Mouse (Mus musculus): Measurements from ENCODE around the gene Krba1. TPM values are rescaled to one million over a fixed set of nuclear protein-coding genes. Genes with fewer than 3 reads are reported as not detected.
A peak's percentile ranks its signal among the peaks of the same experiment; 100 is the strongest.

Krba1 gene
- 17.6 and 18.6 TPM in 2 replicates for polyA plus RNA-seq (2015; fragmentation: Nextera tagmentation; extraction: Ambion mirVana)

DNA sequence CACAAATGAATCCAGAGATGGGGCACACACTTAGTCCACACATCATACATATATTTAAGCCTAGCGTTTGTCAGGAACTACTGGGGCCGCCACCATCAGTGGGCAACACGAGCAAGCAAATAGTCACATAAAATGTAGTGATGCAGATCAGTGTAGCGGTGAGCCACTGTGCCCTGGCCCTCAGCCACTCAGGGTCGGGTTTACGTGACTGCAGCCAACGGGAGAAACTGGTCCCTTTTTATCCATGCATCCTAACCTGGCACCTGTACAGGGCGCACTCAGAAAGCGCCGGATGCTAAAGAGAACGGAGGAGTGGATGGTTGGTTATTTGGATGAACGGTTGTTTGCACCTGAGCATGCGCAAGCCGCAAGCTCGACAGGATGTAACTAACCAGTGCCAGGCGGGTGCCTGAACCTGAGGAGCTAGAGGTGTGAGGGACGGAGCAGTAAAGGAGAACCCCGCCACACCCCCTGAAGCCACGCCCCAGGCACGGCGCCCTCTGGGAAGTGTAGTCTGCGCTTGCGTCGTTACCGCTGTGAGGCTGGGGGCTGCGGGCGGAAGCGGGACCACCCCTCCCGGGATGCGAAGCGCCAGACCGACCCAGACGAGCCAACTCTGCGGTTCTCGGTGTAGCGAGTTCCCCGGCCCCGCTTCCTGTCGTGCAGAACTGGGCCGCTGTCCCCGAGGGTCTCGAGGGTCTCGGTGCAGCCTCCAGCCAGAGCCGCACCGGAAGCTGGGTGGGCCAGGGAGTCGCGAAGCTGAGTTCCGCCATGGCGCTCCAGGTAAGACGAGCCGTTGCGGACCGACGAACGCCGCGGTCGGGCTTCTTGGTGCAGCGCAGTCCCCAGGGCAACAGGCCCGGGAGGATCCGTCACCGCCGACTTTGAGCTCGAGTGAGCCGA lies at the start of gene Krba1:
Gene Krba1 (plus strand): TSS at position 482 of the 903 bp plus-strand sequence.
- under 1% methylated on average over 65 of the region's 65 CpGs for WGBS
- H3K9me3 ChIP-seq (replicated peaks; ENCODE audit: control insufficient read depth, low read length), result no peaks in the 10 kb centered on the region
- peak within 1 kb of the TSS; percentile 91 for H3K9ac ChIP-seq (ENCODE audit: low read length)
- peak within 1 kb of the TSS; percentile 87 for H3K27ac ChIP-seq (ENCODE audit: low read length)
- H3K36me3 ChIP-seq (ENCODE audit: control insufficient read depth, insufficient read depth), result no peaks in the 10 kb centered on the region
- H3K4me1 ChIP-seq (ENCODE audit: control insufficient read depth, insufficient read depth, low read length), result peaks cover 33% of the 10 kb centered on the region
- H3K27me3 ChIP-seq (ENCODE audit: control insufficient read depth, insufficient read depth, low read length), result no peaks in the 10 kb centered on the region
- peak; percentile 93 for ATAC-seq (replicated peaks; ENCODE audit: extremely low read depth, insufficient read depth, low FRiP score)
- H3K4me2 ChIP-seq (ENCODE audit: low read depth, low read length), result peak within 1 kb of the TSS; percentile 85
- peak within 1 kb of the TSS; percentile 87 for H3K4me3 ChIP-seq (ENCODE audit: low read length)

DNA sequence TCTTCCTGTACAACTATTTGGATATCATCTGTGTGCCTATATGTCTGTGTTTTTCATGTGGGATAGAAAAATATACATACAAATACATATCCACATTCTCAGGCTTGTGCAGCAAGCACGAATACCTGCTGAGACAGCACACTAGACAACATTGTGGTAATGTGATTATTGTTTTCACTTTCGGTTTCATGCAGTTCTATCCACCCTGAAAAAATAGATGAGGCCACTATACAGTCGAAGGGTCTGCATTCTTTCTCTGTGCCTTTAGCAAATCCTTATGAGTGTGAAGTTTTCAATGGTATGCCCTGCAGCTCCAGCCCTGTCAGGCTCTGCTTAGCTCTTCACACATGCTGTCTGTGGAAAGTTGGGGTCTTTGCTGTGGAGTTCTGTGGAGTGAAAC lies 36.5 kb upstream of the Krba1 start:
- no peak overlapping the region for H3K4me3 ChIP-seq (ENCODE audit: low read length)
- H3K9me3 ChIP-seq (replicated peaks; ENCODE audit: control insufficient read depth, low read length), result no peaks in the 10 kb centered on the region
- no peak overlapping the region for H3K9ac ChIP-seq (ENCODE audit: low read length)
- H3K27me3 ChIP-seq (ENCODE audit: control insufficient read depth, insufficient read depth, low read length), result no peaks in the 10 kb centered on the region
- no peaks in the 10 kb centered on the region for H3K4me1 ChIP-seq (ENCODE audit: control insufficient read depth, insufficient read depth, low read length)
- H3K27ac ChIP-seq (ENCODE audit: low read length), result no peak overlapping the region
- 58% methylated on average over 3 of the region's 3 CpGs for WGBS
- no peak for ATAC-seq (replicated peaks; ENCODE audit: extremely low read depth, insufficient read depth, low FRiP score)
- H3K4me2 ChIP-seq (ENCODE audit: low read depth, low read length), result no peak overlapping the region
- no peaks in the 10 kb centered on the region for H3K36me3 ChIP-seq (ENCODE audit: control insufficient read depth, insufficient read depth)

DNA sequence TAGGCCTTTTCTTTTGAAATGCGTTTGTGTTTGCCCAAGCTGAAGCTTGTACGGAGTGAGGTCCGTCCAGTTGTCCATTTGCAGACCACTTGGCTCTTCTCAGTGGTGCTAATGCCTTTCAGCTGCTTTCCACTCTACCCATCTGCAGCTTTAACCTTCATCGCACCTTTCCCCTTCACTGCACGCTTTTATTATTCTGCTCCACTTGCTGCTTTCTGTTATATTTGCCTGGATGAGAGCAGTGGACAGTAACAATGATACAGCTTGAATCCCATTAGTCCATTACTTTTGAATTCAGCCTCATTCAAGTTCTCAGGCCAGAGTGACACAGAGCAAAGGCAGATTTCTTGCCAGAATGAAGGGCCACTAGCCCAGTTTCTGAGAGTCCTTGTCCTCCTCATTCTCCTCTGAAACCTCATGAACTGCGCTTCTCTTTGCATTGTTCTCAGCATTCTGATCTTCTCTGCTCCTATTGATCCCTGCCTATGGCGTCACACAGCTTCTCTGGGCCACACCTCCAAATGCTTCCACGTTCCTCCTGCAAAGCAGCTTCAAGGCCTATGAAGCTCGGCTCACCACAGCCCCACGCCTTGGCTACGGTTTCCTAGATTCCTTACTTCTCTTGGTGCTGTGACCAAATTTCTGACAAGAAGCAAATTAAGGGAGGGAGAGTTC lies 28.9 kb upstream of the Krba1 start:
- no peak for ATAC-seq (replicated peaks; ENCODE audit: extremely low read depth, insufficient read depth, low FRiP score)
- 67% methylated on average over 11 of the region's 11 CpGs for WGBS
- Histone ChIP-seq H3K27me3 (ENCODE audit: control insufficient read depth, insufficient read depth, low read length) (no peaks in the 10 kb centered on the region), H3K36me3 (ENCODE audit: control insufficient read depth, insufficient read depth) (no peaks in the 10 kb centered on the region), H3K9ac (ENCODE audit: low read length) (no peak overlapping the region), H3K4me1 (ENCODE audit: control insufficient read depth, insufficient read depth, low read length) (no peaks in the 10 kb centered on the region), H3K4me2 (ENCODE audit: low read depth, low read length) (no peak overlapping the region), H3K9me3 (replicated peaks; ENCODE audit: control insufficient read depth, low read length) (no peaks in the 10 kb centered on the region), H3K27ac (ENCODE audit: low read length) (no peak overlapping the region), H3K4me3 (ENCODE audit: low read length) (no peak overlapping the region)

DNA sequence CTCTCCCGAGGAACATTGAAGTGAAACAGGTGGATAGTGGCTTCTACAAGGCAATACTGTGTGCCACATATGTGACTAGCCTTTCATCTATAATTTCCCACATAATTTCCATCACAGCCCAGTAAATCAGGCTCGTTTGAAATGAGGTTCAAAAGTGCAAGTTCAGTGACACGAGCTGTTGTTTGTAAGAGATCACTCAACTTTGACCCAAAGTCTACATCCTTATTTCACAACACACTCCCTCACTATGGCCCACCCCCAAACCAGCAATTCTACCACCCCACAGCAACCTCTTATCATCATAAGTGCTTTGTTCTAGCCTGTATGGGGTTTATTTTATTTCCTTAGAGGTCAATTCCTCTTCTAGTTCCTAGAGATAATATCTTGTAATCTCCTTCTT lies 7.2 kb upstream of the Krba1 start:
- no peak for ATAC-seq (replicated peaks; ENCODE audit: extremely low read depth, insufficient read depth, low FRiP score)
- 52% methylated on average over 3 of the region's 3 CpGs for WGBS
- Histone ChIP-seq H3K9me3 (replicated peaks; ENCODE audit: control insufficient read depth, low read length) (no peaks in the 10 kb centered on the region; the same call in 1 of the 2 replicates), H3K9ac (ENCODE audit: low read length) (no peak overlapping the region), H3K36me3 (ENCODE audit: control insufficient read depth, insufficient read depth) (no peaks in the 10 kb centered on the region), H3K27ac (ENCODE audit: low read length) (no peak overlapping the region), H3K27me3 (ENCODE audit: control insufficient read depth, insufficient read depth, low read length) (no peaks in the 10 kb centered on the region), H3K4me1 (ENCODE audit: control insufficient read depth, insufficient read depth, low read length) (no peaks in the 10 kb centered on the region), H3K4me2 (ENCODE audit: low read depth, low read length) (no peak overlapping the region), H3K4me3 (ENCODE audit: low read length) (no peak overlapping the region)

DNA sequence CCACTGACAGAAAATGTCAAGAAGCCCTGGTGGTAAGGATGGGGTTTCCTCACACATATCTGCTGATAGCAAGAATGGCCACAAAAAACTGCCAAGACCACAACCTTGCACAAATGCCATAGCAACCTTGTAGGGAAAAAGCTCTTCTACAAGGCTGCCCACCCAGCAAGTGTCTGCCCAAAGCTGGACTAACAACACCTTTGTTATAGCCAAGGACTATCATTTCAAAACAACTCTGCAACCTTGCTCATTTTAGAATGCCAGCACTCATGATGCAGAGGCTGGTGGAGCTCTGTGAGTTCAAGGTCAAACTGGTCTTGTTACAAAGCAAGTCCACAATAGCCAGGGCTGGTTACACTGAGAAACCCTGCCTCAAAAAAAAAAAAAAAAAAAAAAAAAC lies 1.6 kb upstream of the Krba1 start:
- Histone ChIP-seq H3K27ac (ENCODE audit: low read length) (no peak overlapping the region), H3K4me2 (ENCODE audit: low read depth, low read length) (no peak overlapping the region), H3K9ac (ENCODE audit: low read length) (no peak overlapping the region), H3K36me3 (ENCODE audit: control insufficient read depth, insufficient read depth) (no peaks in the 10 kb centered on the region), H3K9me3 (replicated peaks; ENCODE audit: control insufficient read depth, low read length) (no peaks in the 10 kb centered on the region), H3K27me3 (ENCODE audit: control insufficient read depth, insufficient read depth, low read length) (no peaks in the 10 kb centered on the region), H3K4me3 (ENCODE audit: low read length) (no peak overlapping the region), H3K4me1 (ENCODE audit: control insufficient read depth, insufficient read depth, low read length) (peaks cover 23% of the 10 kb centered on the region)
- no peak for ATAC-seq (replicated peaks; ENCODE audit: extremely low read depth, insufficient read depth, low FRiP score)

DNA sequence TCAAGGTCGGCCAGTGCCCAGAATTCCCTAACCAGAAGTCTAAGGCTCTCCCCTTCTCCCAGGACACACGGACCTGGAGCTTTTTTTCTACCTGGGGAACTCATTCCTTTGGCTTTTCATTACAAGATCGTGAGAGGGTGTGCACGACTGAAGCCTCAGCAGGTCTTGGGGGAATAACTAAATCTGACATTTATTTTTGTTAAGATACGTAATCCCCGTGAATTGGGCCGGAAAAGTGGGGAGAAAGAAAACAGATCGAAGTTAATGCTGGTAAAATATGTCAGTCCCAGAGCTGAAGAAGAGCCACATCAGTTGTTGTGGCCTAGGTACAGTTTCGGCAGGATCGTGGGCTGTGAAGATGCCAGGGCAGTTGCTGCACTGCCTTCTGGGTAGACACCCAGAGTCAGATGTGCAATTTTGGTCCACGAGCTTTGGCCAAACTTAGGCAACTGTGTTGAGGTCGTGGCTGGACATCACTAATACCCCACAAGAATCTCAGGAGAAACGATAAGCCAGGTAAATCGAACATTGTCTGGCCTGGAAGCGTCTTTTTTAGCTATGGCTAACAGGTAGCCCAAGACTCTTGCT lies 716 bp downstream of the Krba1 start:
- H3K27ac ChIP-seq (ENCODE audit: low read length), result peak overlapping the region; percentile 87
- H3K4me3 ChIP-seq (ENCODE audit: low read length), result peak overlapping the region; percentile 87
- H3K9ac ChIP-seq (ENCODE audit: low read length), result peak overlapping the region; percentile 91
- H3K36me3 ChIP-seq (ENCODE audit: control insufficient read depth, insufficient read depth), result no peaks in the 10 kb centered on the region
- ATAC-seq (replicated peaks; ENCODE audit: extremely low read depth, insufficient read depth, low FRiP score), result no peak
- peak overlapping the region; percentile 85 for H3K4me2 ChIP-seq (ENCODE audit: low read depth, low read length)
- no peaks in the 10 kb centered on the region for H3K9me3 ChIP-seq (replicated peaks; ENCODE audit: control insufficient read depth, low read length)
- no peaks in the 10 kb centered on the region for H3K27me3 ChIP-seq (ENCODE audit: control insufficient read depth, insufficient read depth, low read length)
- 23% methylated on average over 15 of the region's 15 CpGs for WGBS
- H3K4me1 ChIP-seq (ENCODE audit: control insufficient read depth, insufficient read depth, low read length), result peaks cover 33% of the 10 kb centered on the region

DNA sequence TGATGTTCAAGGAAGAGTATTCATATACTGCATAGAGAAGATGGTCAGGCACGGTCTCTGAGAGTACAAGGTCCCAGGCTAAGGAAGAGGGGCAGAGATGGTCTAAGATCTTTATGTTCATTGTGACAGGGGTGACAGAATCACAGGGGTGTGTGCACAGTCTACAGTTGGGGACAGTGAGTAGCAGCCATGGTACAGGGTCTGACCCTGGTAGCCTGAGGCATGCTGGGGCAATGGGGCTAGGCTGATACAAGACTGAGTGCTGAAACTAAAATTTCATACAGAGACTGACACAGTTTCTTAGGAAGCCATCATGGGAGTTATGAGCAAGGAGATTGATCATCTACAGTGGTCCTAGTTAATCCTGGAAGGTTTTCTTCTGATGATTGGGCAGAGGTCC lies 1.3 kb downstream of the Krba1 start:
- 88% methylated on average over 1 of the region's 1 CpGs for WGBS
- Histone ChIP-seq H3K4me2 (ENCODE audit: low read depth, low read length) (peak overlapping the region; percentile 85), H3K9ac (ENCODE audit: low read length) (peak overlapping the region; percentile 91), H3K4me3 (ENCODE audit: low read length) (peak overlapping the region; percentile 87), H3K9me3 (replicated peaks; ENCODE audit: control insufficient read depth, low read length) (no peaks in the 10 kb centered on the region), H3K4me1 (ENCODE audit: control insufficient read depth, insufficient read depth, low read length) (peaks cover 33% of the 10 kb centered on the region), H3K27me3 (ENCODE audit: control insufficient read depth, insufficient read depth, low read length) (no peaks in the 10 kb centered on the region), H3K36me3 (ENCODE audit: control insufficient read depth, insufficient read depth) (no peaks in the 10 kb centered on the region), H3K27ac (ENCODE audit: low read length) (peak overlapping the region; percentile 87)
- no peak for ATAC-seq (replicated peaks; ENCODE audit: extremely low read depth, insufficient read depth, low FRiP score)

DNA sequence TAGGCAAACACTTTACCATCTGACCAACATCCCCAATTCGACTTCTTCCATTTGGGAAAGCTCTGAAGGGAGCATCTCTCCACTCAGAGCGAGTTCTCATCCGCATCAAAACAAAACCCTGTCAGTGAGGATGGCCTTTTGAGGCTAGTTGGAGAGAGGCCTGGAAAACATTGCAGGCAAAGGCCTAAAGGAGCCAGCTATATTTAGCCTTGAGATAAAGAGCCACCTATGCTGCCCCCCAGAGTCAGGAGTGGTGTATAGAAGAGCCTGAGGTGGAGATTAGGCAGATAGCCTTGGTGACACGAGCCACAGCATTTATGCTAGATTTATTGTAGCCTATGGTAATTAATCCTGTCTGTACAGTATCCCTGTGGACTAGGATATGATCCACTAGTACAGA lies 1.9 kb downstream of the Krba1 start:
- Histone ChIP-seq H3K36me3 (ENCODE audit: control insufficient read depth, insufficient read depth) (no peaks in the 10 kb centered on the region), H3K4me1 (ENCODE audit: control insufficient read depth, insufficient read depth, low read length) (peaks cover 33% of the 10 kb centered on the region), H3K9ac (ENCODE audit: low read length) (peak overlapping the region; percentile 91), H3K4me2 (ENCODE audit: low read depth, low read length) (peak overlapping the region; percentile 85), H3K27me3 (ENCODE audit: control insufficient read depth, insufficient read depth, low read length) (no peaks in the 10 kb centered on the region), H3K4me3 (ENCODE audit: low read length) (peak overlapping the region; percentile 87; the same call in 1 of the 2 replicates), H3K27ac (ENCODE audit: low read length) (peak overlapping the region; percentile 87), H3K9me3 (replicated peaks; ENCODE audit: control insufficient read depth, low read length) (no peaks in the 10 kb centered on the region)
- peak; percentile 47; the same call in 1 of the 2 replicates for ATAC-seq (replicated peaks; ENCODE audit: extremely low read depth, insufficient read depth, low FRiP score)
- 33% methylated on average over 4 of the region's 4 CpGs for WGBS

DNA sequence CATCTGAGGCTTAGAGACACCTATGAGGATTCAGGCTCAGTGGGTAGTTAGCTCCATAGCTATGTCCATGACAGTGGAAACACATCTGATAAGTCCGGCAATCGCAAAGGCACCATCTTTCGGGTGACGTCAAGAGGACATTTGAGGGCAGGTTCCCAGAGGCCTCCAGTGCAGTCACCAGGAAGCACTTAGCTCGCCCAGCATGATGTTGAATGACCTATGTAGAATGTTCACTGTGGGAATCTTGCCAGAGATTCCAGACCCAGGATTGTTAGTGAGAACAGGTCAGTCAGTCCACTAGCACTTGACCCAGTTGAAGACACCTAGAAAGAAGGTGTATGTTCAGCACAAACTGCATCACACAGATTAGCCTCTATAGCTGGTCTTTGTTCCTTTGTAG lies 4.5 kb downstream of the Krba1 start:
- 76% methylated on average over 5 of the region's 5 CpGs for WGBS
- peaks cover 33% of the 10 kb centered on the region for H3K4me1 ChIP-seq (ENCODE audit: control insufficient read depth, insufficient read depth, low read length)
- H3K4me2 ChIP-seq (ENCODE audit: low read depth, low read length), result no peak overlapping the region
- no peaks in the 10 kb centered on the region for H3K9me3 ChIP-seq (replicated peaks; ENCODE audit: control insufficient read depth, low read length)
- H3K4me3 ChIP-seq (ENCODE audit: low read length), result no peak overlapping the region
- no peak for ATAC-seq (replicated peaks; ENCODE audit: extremely low read depth, insufficient read depth, low FRiP score)
- H3K36me3 ChIP-seq (ENCODE audit: control insufficient read depth, insufficient read depth), result peaks cover 8% of the 10 kb centered on the region; the same call in 1 of the 2 replicates
- H3K27me3 ChIP-seq (ENCODE audit: control insufficient read depth, insufficient read depth, low read length), result no peaks in the 10 kb centered on the region
- H3K27ac ChIP-seq (ENCODE audit: low read length), result no peak overlapping the region
- no peak overlapping the region for H3K9ac ChIP-seq (ENCODE audit: low read length)
